Mouse (Mus musculus) lung, adult 2 months (tissue): ENCODE results near the gene Tufm. TPM values are rescaled to one million over a fixed set of nuclear protein-coding genes. Genes with fewer than 3 reads are reported as not detected.

Experiments
- DNase-seq: peaks from one replicate; pipeline ENCODE4 v3.0.0; 2022
- H3K4me1 ChIP-seq: fragments of 200-500 bp; 2 replicates; pipeline ENCODE4 v1.6.1; 2011; ENCODE audit warnings: low read length; ENCODE audit not compliant: control insufficient read depth, insufficient read depth
- H3K4me3 ChIP-seq: fragments of 200-500 bp; replicated peaks from 2 replicates; pipeline ENCODE3; 2011; ENCODE audit warnings: low read depth, mild to moderate bottlenecking, control low read depth, low read length; ENCODE audit errors: extremely low read depth
- CTCF ChIP-seq: fragments of 200-500 bp; IDR thresholded peaks from 2 replicates; pipeline ENCODE4 v1.5.1; 2011; ENCODE audit warnings: mild to moderate bottlenecking, low read length, control low read depth; ENCODE audit not compliant: insufficient read depth
- POLR2A ChIP-seq: fragments of 200-500 bp; IDR thresholded peaks from 2 replicates; pipeline ENCODE4 v1.6.1; 2011; ENCODE audit warnings: low read depth, mild to moderate bottlenecking, control low read depth, low read length, borderline replicate concordance; ENCODE audit errors: extremely low read depth
- WGBS: fragments of 180-500 bp; shearing (Covaris S2); methylation state at CpG from one replicate; pipeline ENCODE4 v1.1.7; 2018; 5-methylcytosine and 5-hydroxymethylcytosine counted together
- polyA plus RNA-seq: library from polyadenylated mRNA; depleted of rRNA; stranded (reverse); fragments of >200 nt; gene quantifications from 2 replicates; pipeline ENCODE4 v1.2.3, GENCODE M21; 2012

The Tufm gene
- polyA plus RNA-seq, 1 experiment = 71.0 TPM

GRCm38 (mm10) chr7:126453861-126454260, 33.3 kb upstream of the Tufm start:
- DNase-seq = no peak
- H3K4me3 ChIP-seq = no peak overlapping the region
- WGBS = 38% methylated on average over 7 of the region's 7 CpGs
- no peaks in the 10 kb centered on the region for H3K4me1 ChIP-seq
- TF ChIP-seq POLR2A (no peak), CTCF (no peak)

DNA sequence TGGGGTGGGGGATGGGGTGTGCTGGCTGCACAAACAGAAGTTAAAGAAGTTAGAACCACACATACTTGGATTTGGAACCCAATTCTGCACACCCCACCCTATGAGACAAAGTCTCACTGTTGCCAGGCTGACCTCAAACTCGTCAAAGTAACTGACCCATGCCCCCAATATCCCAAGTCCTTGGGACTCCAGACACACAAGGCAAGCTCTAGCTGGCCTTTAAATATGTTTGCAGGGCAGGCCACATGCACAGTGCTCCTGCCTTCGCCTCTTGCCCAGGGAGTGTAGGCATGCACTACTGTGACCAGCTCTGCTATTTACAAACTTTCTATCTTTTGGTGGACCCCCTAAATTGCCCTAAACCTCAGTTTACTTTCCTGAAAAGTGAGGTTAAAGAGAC, 31.9 kb upstream of the Tufm start:
- H3K4me1 ChIP-seq = no peaks in the 10 kb centered on the region
- 67% methylated on average over 2 of the region's 2 CpGs for WGBS
- H3K4me3 ChIP-seq = no peak overlapping the region
- no peak for TF ChIP-seq CTCF
- no peak for TF ChIP-seq POLR2A
- no peak for DNase-seq

DNA sequence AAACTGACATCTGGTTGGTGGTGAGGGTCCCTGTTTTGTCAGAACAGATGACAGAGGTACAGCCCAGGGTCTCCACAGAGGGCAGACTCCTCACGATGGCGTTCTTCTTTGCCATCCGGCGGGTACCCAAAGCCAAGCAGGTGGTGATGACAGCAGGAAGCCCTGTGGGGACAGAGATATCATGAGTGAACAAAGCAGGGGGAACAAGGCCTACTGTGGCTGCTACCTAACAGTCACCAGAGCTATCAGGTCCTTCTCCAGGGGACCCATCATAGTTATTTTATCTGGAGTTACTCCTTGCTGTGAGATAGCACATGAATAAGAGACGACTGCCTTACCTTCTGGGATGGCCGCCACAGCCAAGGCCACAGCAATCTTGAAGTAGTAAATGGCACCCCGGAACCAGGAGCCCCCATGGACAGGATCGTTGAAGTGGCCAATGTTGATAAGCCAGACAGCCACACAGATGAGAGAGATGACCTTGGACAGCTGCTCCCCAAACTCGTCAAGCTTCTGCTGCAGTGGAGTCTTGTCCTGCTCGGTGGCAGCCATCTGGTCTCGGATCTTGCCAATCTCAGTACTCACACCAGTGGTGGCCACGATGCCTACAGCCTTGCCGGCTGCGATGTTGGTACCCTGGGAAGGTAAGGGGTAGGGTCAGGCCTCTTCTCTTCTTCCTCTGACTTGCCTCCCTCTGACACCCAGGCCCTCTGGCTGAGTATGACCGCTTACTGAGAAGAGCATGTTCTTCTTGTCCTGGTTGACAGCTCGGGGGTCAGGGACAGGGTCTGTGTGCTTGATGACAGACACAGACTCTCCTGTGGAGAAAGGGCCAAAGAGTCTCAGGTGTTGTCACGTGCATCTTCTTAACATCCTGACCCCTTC, 30.5 kb upstream of the Tufm start:
- Histone ChIP-seq H3K4me3 (no peak overlapping the region), H3K4me1 (no peaks in the 10 kb centered on the region)
- DNase-seq = no peak
- 82% methylated on average over 17 of the region's 17 CpGs for WGBS
- TF ChIP-seq CTCF (no peak), POLR2A (no peak)

- H3K4me3 ChIP-seq = no peak overlapping the region
- WGBS = 81% methylated on average over 5 of the region's 5 CpGs
- DNase-seq = no peak
- no peaks in the 10 kb centered on the region for H3K4me1 ChIP-seq
- no peak for TF ChIP-seq POLR2A
- no peak for TF ChIP-seq CTCF
Observed at GRCm38 (mm10) chr7:126458225-126458624, 28.9 kb upstream of the Tufm start.

GRCm38 (mm10) chr7:126458844-126459618, 28.1 kb upstream of the Tufm start:
- TF ChIP-seq POLR2A = no peak
- TF ChIP-seq CTCF = no peak
- WGBS = 77% methylated on average over 11 of the region's 11 CpGs
- no peak overlapping the region for H3K4me3 ChIP-seq
- DNase-seq = no peak
- no peaks in the 10 kb centered on the region for H3K4me1 ChIP-seq

DNA sequence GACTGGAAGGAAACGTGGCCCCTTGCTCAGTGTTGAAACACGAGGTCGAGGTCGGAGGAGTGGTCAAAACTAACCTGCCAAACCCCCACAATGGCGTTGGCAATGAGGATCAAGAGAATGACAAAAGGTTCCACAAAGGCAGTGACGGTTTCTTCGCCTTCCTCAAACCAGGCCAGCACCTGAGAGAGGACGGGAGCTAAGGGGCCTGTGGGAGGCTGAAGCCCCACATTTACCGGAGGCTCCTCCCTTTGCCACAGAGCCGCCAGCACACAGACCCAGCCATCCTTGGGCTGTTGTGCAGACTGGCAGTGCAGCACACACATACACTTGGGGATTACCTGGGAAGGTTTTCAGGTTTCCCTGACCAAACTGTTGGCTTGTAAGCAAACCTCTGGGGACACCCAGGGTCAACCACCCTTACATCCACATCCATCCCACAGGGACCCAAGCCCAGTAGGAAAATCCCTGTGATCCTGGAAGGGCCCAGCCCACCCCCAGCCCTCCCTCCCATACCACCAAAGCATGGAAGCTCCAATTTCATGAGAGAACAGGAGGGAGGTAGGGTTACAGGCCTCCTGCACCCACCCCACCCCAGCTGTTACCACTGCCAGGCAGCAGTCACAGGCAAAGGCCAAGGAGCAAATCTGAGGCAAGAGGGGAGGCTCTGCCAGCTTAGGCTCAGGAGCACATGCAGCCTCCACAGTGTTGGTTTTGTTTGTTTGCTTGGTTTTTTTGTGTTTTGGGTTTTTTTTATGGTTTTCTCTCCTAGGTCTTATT, 26.4 kb upstream of the Tufm start:
- no peak overlapping the region for H3K4me3 ChIP-seq
- H3K4me1 ChIP-seq = no peaks in the 10 kb centered on the region
- no peak for TF ChIP-seq POLR2A
- TF ChIP-seq CTCF = no peak
- WGBS = 48% methylated on average over 10 of the region's 10 CpGs
- DNase-seq = no peak

- Histone ChIP-seq H3K4me1 (peaks cover 4% of the 10 kb centered on the region; the same call in 1 of the 2 replicates), H3K4me3 (no peak overlapping the region)
- DNase-seq = no peak
- WGBS = 70% methylated on average over 3 of the region's 3 CpGs
- TF ChIP-seq POLR2A = no peak
- no peak for TF ChIP-seq CTCF
Observed at GRCm38 (mm10) chr7:126461626-126462025, 25.5 kb upstream of the Tufm start.

- no peak for TF ChIP-seq POLR2A
- no peak for TF ChIP-seq CTCF
- 60% methylated on average over 5 of the region's 5 CpGs for WGBS
- Histone ChIP-seq H3K4me3 (no peak within 1 kb of the TSS), H3K4me1 (peaks cover 4% of the 10 kb centered on the region; the same call in 1 of the 2 replicates)
- no peak for DNase-seq
Observed at GRCm38 (mm10) chr7:126463004-126463403, 24.2 kb upstream of the Tufm start, which contains the start of gene Atp2a1. Atp2a1 (minus strand) TSS chr7:126463108.

GRCm38 (mm10) chr7:126463547-126463946, 23.6 kb upstream of the Tufm start:
- 52% methylated on average over 4 of the region's 4 CpGs for WGBS
- TF ChIP-seq CTCF = no peak
- TF ChIP-seq POLR2A = no peak
- Histone ChIP-seq H3K4me3 (no peak overlapping the region), H3K4me1 (peaks cover 4% of the 10 kb centered on the region; the same call in 1 of the 2 replicates)
- DNase-seq = no peak
